Mouse (Mus musculus): ENCODE results near the gene Npl. TPM values are rescaled to one million over a fixed set of nuclear protein-coding genes. Genes with fewer than 3 reads are reported as not detected.

The Npl gene
- polyA plus RNA-seq, 1 experiment from 2014 or later = 8.0 TPM

DNA sequence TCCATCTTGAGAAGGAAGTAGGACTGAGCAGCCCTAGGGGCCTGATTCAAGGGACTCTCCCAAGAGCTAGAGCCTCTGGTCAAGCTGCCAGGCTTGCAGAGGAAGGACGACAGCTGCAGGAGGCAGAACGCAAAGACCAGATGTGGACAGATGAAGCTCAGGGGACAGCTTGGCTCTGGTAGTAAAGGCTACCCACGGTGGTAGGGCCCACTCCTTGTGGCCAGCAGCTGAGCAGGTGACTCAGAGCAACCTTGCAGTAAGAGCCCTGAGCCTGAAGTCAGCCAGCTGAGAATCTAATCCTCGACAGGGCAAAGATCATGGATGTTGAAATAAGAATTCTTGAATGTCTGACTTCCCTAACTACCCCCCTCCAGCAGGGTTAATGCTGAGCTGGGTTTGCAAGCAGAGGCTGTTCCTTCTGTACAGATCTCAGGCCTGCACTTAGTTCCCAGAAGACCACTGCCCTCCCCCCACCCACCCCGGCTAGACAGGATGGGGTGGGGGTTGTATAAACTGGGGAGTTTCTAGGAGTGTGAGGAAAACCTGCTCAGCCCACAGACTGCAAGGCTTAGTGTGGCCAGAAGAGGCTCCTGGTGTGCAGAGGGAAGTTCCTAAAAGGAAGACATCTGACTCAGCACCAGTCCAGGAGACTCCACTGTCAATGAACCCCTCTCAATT lies 48.1 kb downstream of the Npl start:
- Histone ChIP-seq H3K36me3 (ENCODE audit: control insufficient read depth, insufficient read depth, low read length) (no peaks in the 10 kb centered on the region), H3K4me1 (replicated peaks; ENCODE audit: control insufficient read depth, insufficient read depth, low read length) (no peaks in the 10 kb centered on the region), H3K27me3 (replicated peaks; ENCODE audit: control insufficient read depth, insufficient read depth, low read length) (no peaks in the 10 kb centered on the region), H3K9me3 (ENCODE audit: control insufficient read depth, low read length) (no peaks in the 10 kb centered on the region), H3K9ac (ENCODE audit: low read depth, low read length) (no peak overlapping the region), H3K27ac (ENCODE audit: low read depth, low read length) (no peak overlapping the region), H3K4me2 (no peak overlapping the region), H3K4me3 (ENCODE audit: low read depth, low read length) (no peak overlapping the region)
- ATAC-seq (replicated peaks; ENCODE audit: low FRiP score) = no peak
- no peak for DNase-seq (ENCODE audit: low spot score)
- WGBS = 39% methylated on average over 5 of the region's 5 CpGs

DNA sequence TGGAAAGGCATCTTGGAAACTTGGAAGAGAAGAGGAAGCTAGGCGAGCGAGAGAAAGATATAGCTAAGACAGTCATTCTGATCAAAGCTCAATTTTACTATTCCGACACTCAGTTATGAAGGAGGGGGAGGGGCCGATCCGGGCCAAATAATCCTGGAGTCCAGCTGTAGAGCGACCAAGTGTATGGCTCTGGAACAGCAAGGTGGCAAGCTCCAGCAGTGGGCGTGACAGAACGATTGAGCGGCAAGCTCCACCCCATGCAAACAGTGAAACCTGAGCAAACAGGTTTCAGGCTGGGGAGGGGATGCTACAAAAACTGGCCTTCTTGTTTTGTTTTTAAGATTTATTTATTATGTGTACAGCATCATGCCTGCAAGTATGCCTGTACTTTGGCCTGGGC lies 49.8 kb downstream of the Npl start:
- no peaks in the 10 kb centered on the region for H3K4me1 ChIP-seq (replicated peaks; ENCODE audit: control insufficient read depth, insufficient read depth, low read length)
- H3K4me2 ChIP-seq = no peak overlapping the region
- no peak for DNase-seq (ENCODE audit: low spot score)
- no peaks in the 10 kb centered on the region for H3K36me3 ChIP-seq (ENCODE audit: control insufficient read depth, insufficient read depth, low read length)
- H3K27me3 ChIP-seq (replicated peaks; ENCODE audit: control insufficient read depth, insufficient read depth, low read length) = no peaks in the 10 kb centered on the region
- ATAC-seq (replicated peaks; ENCODE audit: low FRiP score) = no peak
- H3K4me3 ChIP-seq (ENCODE audit: low read depth, low read length) = no peak overlapping the region
- H3K9me3 ChIP-seq (ENCODE audit: control insufficient read depth, low read length) = no peaks in the 10 kb centered on the region
- no peak overlapping the region for H3K9ac ChIP-seq (ENCODE audit: low read depth, low read length)
- WGBS = 83% methylated on average over 9 of the region's 9 CpGs
- no peak overlapping the region for H3K27ac ChIP-seq (ENCODE audit: low read depth, low read length)

DNA sequence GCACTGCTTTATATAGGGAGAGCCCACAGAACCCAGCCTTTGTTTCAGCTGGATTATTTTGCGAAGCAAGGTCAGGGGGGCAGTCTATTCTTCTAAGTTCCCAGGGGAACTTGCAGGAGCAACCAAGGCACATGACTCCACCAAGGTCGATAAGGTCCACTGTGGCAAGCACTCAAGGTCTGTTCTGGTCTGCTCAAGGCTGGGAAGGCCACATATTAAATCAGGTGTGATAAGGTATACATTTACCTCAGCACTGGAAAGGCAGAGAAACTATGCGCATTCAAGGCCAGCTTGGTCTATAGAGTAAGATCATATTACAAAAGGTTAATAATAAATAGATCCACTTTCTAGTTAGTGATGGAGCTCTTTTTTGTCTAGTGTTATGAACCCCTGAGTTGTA lies 53.8 kb downstream of the Npl start:
- Histone ChIP-seq H3K36me3 (ENCODE audit: control insufficient read depth, insufficient read depth, low read length) (no peaks in the 10 kb centered on the region), H3K9me3 (ENCODE audit: control insufficient read depth, low read length) (no peaks in the 10 kb centered on the region), H3K27ac (ENCODE audit: low read depth, low read length) (no peak overlapping the region), H3K9ac (ENCODE audit: low read depth, low read length) (no peak overlapping the region), H3K27me3 (replicated peaks; ENCODE audit: control insufficient read depth, insufficient read depth, low read length) (no peaks in the 10 kb centered on the region), H3K4me2 (no peak overlapping the region), H3K4me1 (replicated peaks; ENCODE audit: control insufficient read depth, insufficient read depth, low read length) (no peaks in the 10 kb centered on the region), H3K4me3 (ENCODE audit: low read depth, low read length) (no peak overlapping the region)
- WGBS = 78% methylated on average over 3 of the region's 3 CpGs
- DNase-seq (ENCODE audit: low spot score) = no peak
- ATAC-seq (replicated peaks; ENCODE audit: low FRiP score) = no peak

DNA sequence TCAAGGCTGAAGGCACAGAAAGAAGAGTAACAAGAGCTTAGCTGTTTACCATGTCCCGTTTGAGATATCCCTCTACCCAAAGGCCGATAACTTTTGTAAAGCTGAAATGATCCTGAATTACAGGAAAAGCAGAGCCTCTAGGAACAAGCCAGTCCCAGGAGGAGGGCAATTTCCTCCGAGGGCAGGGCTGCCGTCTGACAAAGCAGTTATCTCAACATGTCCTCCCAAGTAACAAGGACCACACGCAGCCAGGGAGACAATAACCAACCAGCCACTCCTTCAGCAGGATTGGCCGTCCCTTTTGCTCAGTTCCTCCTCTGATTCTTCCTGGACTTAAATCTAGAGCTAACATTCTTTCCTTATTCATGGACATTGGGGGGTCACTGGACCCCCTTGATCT lies 55.9 kb downstream of the Npl start:
- WGBS = 33% methylated on average over 6 of the region's 6 CpGs
- Histone ChIP-seq H3K4me3 (ENCODE audit: low read depth, low read length) (no peak overlapping the region), H3K4me2 (no peak overlapping the region), H3K4me1 (replicated peaks; ENCODE audit: control insufficient read depth, insufficient read depth, low read length) (no peaks in the 10 kb centered on the region), H3K27ac (ENCODE audit: low read depth, low read length) (no peak overlapping the region), H3K27me3 (replicated peaks; ENCODE audit: control insufficient read depth, insufficient read depth, low read length) (no peaks in the 10 kb centered on the region), H3K9me3 (ENCODE audit: control insufficient read depth, low read length) (no peaks in the 10 kb centered on the region), H3K9ac (ENCODE audit: low read depth, low read length) (no peak overlapping the region), H3K36me3 (ENCODE audit: control insufficient read depth, insufficient read depth, low read length) (no peaks in the 10 kb centered on the region)
- ATAC-seq (replicated peaks; ENCODE audit: low FRiP score) (no peak), DNase-seq (ENCODE audit: low spot score) (no peak)

DNA sequence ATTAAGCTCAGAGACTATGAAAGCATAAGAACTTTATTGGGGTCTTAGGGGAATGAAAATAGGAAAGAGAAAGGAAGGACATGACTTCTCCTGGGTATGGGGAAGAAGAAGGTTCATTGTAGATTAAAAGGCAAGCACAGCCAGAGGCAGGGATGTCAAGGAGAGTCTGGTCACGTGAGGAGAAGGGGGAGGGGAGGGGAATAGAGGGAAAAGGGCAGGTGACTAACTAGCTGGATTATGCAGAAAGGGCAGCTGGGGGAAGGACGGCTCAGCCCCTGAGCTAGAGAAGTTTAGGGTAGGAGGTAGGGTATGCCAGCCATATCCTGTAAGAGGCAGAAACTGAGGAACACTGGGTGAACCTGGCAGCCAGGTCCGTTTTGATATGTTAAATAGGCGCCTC lies 56.5 kb downstream of the Npl start:
- H3K4me2 ChIP-seq = no peak overlapping the region
- no peak overlapping the region for H3K4me3 ChIP-seq (ENCODE audit: low read depth, low read length)
- no peaks in the 10 kb centered on the region for H3K4me1 ChIP-seq (replicated peaks; ENCODE audit: control insufficient read depth, insufficient read depth, low read length)
- H3K36me3 ChIP-seq (ENCODE audit: control insufficient read depth, insufficient read depth, low read length) = no peaks in the 10 kb centered on the region
- ATAC-seq (replicated peaks; ENCODE audit: low FRiP score) (no peak), DNase-seq (ENCODE audit: low spot score) (no peak)
- H3K27me3 ChIP-seq (replicated peaks; ENCODE audit: control insufficient read depth, insufficient read depth, low read length) = no peaks in the 10 kb centered on the region
- H3K9me3 ChIP-seq (ENCODE audit: control insufficient read depth, low read length) = no peaks in the 10 kb centered on the region
- 36% methylated on average over 4 of the region's 4 CpGs for WGBS
- H3K9ac ChIP-seq (ENCODE audit: low read depth, low read length) = no peak overlapping the region
- H3K27ac ChIP-seq (ENCODE audit: low read depth, low read length) = no peak overlapping the region

DNA sequence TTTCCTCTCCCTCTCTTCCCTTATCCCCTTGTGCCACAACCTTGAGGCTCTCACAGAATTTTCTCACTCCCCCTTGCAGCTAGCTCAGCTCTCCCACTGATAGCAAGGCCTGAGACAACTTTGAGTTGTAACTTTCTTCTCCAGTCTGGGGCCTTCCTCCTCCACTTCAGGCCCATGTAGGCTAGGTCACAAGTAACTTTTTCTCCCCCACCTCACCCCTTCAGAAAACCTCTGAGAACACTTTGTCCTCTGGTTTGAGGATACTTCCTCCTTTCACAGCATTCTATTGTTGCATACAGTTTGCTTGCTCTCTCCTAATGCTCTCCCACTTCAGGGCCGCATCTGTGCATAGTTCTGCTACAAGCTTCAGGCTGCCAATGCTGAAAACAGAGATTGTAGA lies 58.0 kb downstream of the Npl start:
- ATAC-seq (replicated peaks; ENCODE audit: low FRiP score) = no peak
- Histone ChIP-seq H3K9ac (ENCODE audit: low read depth, low read length) (no peak overlapping the region), H3K27ac (ENCODE audit: low read depth, low read length) (no peak overlapping the region), H3K4me2 (no peak overlapping the region), H3K9me3 (ENCODE audit: control insufficient read depth, low read length) (no peaks in the 10 kb centered on the region), H3K36me3 (ENCODE audit: control insufficient read depth, insufficient read depth, low read length) (no peaks in the 10 kb centered on the region), H3K4me1 (replicated peaks; ENCODE audit: control insufficient read depth, insufficient read depth, low read length) (no peaks in the 10 kb centered on the region; the same call in 1 of the 2 replicates), H3K27me3 (replicated peaks; ENCODE audit: control insufficient read depth, insufficient read depth, low read length) (no peaks in the 10 kb centered on the region), H3K4me3 (ENCODE audit: low read depth, low read length) (no peak overlapping the region)
- 79% methylated on average over 1 of the region's 1 CpGs for WGBS
- no peak for DNase-seq (ENCODE audit: low spot score)

DNA sequence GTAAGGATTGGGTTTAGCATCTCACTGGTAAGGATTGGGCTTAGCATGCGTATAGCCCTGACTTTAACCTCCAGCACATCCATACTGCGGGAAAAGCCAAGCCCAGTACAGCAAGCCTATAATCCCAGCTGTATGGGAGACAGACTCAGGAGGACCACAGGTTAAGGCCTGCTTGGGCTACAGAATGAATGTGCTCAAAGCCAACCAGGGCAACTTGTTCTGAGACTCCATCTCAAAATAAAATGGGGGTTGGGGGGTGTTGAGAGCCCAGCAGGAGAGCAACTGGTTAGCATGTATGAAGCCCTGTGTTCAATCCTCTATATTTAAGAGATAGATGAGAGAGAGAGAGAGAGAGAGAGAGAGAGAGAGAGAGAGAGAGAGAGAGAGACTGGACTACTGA lies 58.5 kb downstream of the Npl start:
- Histone ChIP-seq H3K9me3 (ENCODE audit: control insufficient read depth, low read length) (no peaks in the 10 kb centered on the region), H3K36me3 (ENCODE audit: control insufficient read depth, insufficient read depth, low read length) (no peaks in the 10 kb centered on the region), H3K4me3 (ENCODE audit: low read depth, low read length) (no peak overlapping the region), H3K9ac (ENCODE audit: low read depth, low read length) (no peak overlapping the region), H3K4me2 (no peak overlapping the region), H3K27ac (ENCODE audit: low read depth, low read length) (no peak overlapping the region), H3K4me1 (replicated peaks; ENCODE audit: control insufficient read depth, insufficient read depth, low read length) (no peaks in the 10 kb centered on the region; the same call in 1 of the 2 replicates), H3K27me3 (replicated peaks; ENCODE audit: control insufficient read depth, insufficient read depth, low read length) (no peaks in the 10 kb centered on the region)
- 90% methylated on average over 2 of the region's 2 CpGs for WGBS
- ATAC-seq (replicated peaks; ENCODE audit: low FRiP score) (no peak), DNase-seq (ENCODE audit: low spot score) (no peak)

DNA sequence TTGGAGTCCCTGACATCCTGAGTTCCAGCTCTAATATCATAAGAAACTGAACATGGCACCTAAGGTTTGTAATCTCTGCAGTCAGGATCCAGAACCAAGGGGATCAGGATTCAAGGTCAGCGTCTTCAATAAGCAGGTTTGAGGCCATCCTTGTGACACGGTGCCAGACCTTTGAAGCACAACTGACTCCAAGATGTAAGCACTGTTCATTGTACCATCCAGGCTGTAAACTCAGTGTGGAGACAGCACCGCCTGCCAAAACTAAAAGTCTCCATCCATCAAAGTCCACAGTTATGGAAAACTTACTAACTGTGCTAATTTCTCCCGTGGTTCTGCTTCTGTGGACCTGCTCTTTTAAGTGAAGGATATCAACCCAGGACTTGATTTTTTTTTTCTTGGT lies 59.9 kb downstream of the Npl start:
- Histone ChIP-seq H3K9ac (ENCODE audit: low read depth, low read length) (no peak overlapping the region), H3K4me1 (replicated peaks; ENCODE audit: control insufficient read depth, insufficient read depth, low read length) (peaks cover 7% of the 10 kb centered on the region), H3K27ac (ENCODE audit: low read depth, low read length) (no peak overlapping the region), H3K4me3 (ENCODE audit: low read depth, low read length) (no peak overlapping the region), H3K4me2 (no peak overlapping the region), H3K27me3 (replicated peaks; ENCODE audit: control insufficient read depth, insufficient read depth, low read length) (no peaks in the 10 kb centered on the region), H3K9me3 (ENCODE audit: control insufficient read depth, low read length) (no peaks in the 10 kb centered on the region), H3K36me3 (ENCODE audit: control insufficient read depth, insufficient read depth, low read length) (no peaks in the 10 kb centered on the region)
- WGBS = 84% methylated on average over 4 of the region's 4 CpGs
- no peak for DNase-seq (ENCODE audit: low spot score)
- ATAC-seq (replicated peaks; ENCODE audit: low FRiP score) = no peak

DNA sequence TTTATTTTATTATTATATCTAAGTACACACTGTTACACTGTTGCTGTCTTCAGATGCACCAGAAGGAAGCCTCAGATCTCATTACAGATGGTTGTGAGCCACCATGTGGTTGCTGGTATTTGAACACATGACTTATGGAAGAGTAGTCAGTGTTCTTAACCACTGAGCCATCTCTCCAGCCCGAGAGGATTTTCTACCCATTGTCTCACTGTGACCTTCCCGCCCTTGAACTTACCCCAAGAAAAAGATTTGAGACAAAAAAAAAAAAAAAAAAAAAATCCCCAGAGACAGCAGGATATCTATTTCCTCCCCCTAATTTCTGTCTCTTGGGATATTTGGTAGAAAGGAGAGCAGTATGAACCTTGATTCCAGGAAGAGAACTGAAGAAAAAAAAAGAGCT lies 60.3 kb downstream of the Npl start:
- 58% methylated on average over 2 of the region's 2 CpGs for WGBS
- no peak for ATAC-seq (replicated peaks; ENCODE audit: low FRiP score)
- H3K4me3 ChIP-seq (ENCODE audit: low read depth, low read length) = no peak overlapping the region

More for the DNA sequence above, 60.3 kb downstream of the Npl start:
- Histone ChIP-seq H3K27ac (ENCODE audit: low read depth, low read length) (no peak overlapping the region), H3K4me1 (replicated peaks; ENCODE audit: control insufficient read depth, insufficient read depth, low read length) (peaks cover 11% of the 10 kb centered on the region), H3K9ac (ENCODE audit: low read depth, low read length) (no peak overlapping the region), H3K9me3 (ENCODE audit: control insufficient read depth, low read length) (no peaks in the 10 kb centered on the region), H3K36me3 (ENCODE audit: control insufficient read depth, insufficient read depth, low read length) (no peaks in the 10 kb centered on the region), H3K27me3 (replicated peaks; ENCODE audit: control insufficient read depth, insufficient read depth, low read length) (no peaks in the 10 kb centered on the region), H3K4me2 (no peak overlapping the region)
- DNase-seq (ENCODE audit: low spot score) = no peak

Measured in liver, embryonic 11.5 days (tissue).